Mouse (Mus musculus) thymus, adult 18-20 months (tissue): ENCODE measurements around the gene Atp1a4.
"Not testable (repeated sequence)": the region's sequence is repeated elsewhere in the genome, so short reads cannot be mapped to it uniquely, and the experiment has no call there.

Source experiments
- DNase-seq, 2 experiments: peaks; one replicate each; pipeline ENCODE4 v3.0.0; 2022; ENCODE audit warnings: mixed read lengths in 2 of 2

Atp1a4 gene

GRCm38 (mm10) chr1:172279768-172280509 is 21.7 kb upstream of the Atp1a4 start:
- no peak for DNase-seq

GRCm38 (mm10) chr1:172278328-172278727 is 20.1 kb upstream of the Atp1a4 start:
- no peak for DNase-seq

GRCm38 (mm10) chr1:172277172-172277571 is 19.0 kb upstream of the Atp1a4 start:
- DNase-seq, result peak in 1 of 2 experiments; percentile 20

GRCm38 (mm10) chr1:172274547-172274946 is 16.3 kb upstream of the Atp1a4 start:
- DNase-seq, result no peak

GRCm38 (mm10) chr1:172274116-172274515 is 15.9 kb upstream of the Atp1a4 start:
- no peak for DNase-seq

- no peak for DNase-seq
These were observed 15.2 kb upstream of the Atp1a4 start for GRCm38 (mm10) chr1:172273386-172273785.

- DNase-seq, result no peak
These were observed 13.6 kb upstream of the Atp1a4 start for GRCm38 (mm10) chr1:172271765-172272164.

GRCm38 (mm10) chr1:172271208-172271607 is 13.0 kb upstream of the Atp1a4 start:
- DNase-seq, result no peak

- DNase-seq, result no peak
These were observed 3.4 kb upstream of the Atp1a4 start, which contains the start of gene Igsf8 for GRCm38 (mm10) chr1:172261477-172262078. Gene Igsf8, plus strand, starts transcription at chr1:172261641.

- DNase-seq, result peak; percentile 17 to 21
These were observed 10.5 kb downstream of the Atp1a4 start for GRCm38 (mm10) chr1:172247679-172248078.

GRCm38 (mm10) chr1:172247216-172247615 is 11.0 kb downstream of the Atp1a4 start:
- no peak for DNase-seq

GRCm38 (mm10) chr1:172244645-172245044 is 13.6 kb downstream of the Atp1a4 start:
- not testable (repeated sequence) for DNase-seq

- DNase-seq, result no peak
These were observed 14.5 kb downstream of the Atp1a4 start for GRCm38 (mm10) chr1:172243547-172244205.

- no peak for DNase-seq
These were observed 15.8 kb downstream of the Atp1a4 start for GRCm38 (mm10) chr1:172242401-172242800.

GRCm38 (mm10) chr1:172240945-172241708 is 17.1 kb downstream of the Atp1a4 start:
- DNase-seq, result no peak

GRCm38 (mm10) chr1:172229215-172229614 is 29.0 kb downstream of the Atp1a4 start:
- DNase-seq, result no peak

- no peak for DNase-seq
These were observed 30.0 kb downstream of the Atp1a4 start for GRCm38 (mm10) chr1:172228209-172228608.

GRCm38 (mm10) chr1:172221297-172222063 is 36.7 kb downstream of the Atp1a4 start:
- no peak for DNase-seq

- DNase-seq, result no peak
These were observed 37.8 kb downstream of the Atp1a4 start for GRCm38 (mm10) chr1:172220414-172220813.

- no peak for DNase-seq
These were observed 38.5 kb downstream of the Atp1a4 start, which contains the start of gene Casq1 for GRCm38 (mm10) chr1:172219451-172220406. Gene Casq1, minus strand, starts transcription at chr1:172219868.
